Mouse (Mus musculus) bone marrow macrophage, adult 2 months (primary cell): Measurements from ENCODE around the gene Tanc1.

ENCODE experiments used
- CTCF ChIP-seq: IDR thresholded peaks from 2 replicates; pipeline ENCODE4 v1.5.1; 2012; ENCODE audit warnings: low read depth, mild to moderate bottlenecking, low read length, moderate library complexity
- POLR2A ChIP-seq: IDR thresholded peaks from 2 replicates; pipeline ENCODE4 v1.6.1; 2012; ENCODE audit warnings: mild to moderate bottlenecking, low read depth, low read length, borderline replicate concordance

DNA sequence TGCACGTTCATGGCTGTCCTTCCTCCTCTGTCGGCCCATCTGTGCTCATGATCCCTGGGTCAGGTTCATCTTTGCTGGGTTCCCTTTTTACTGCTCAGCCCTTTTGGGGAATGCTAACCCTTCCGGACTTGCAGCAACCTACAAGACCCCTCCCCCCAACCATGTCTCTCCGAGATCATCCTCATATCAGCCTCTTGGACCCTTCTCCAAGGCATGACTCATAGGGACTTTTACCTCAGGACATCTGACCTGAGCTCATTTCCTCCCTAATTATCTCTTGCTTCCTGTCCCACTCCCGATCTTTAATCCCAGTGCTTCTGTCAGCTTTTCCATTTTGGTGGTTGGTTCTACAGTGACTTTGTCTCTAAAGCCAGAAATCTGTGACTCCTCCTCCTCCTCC is 68.9 kb downstream of the Tanc1 start:
- no peak for TF ChIP-seq CTCF
- TF ChIP-seq POLR2A, result no peak
